Mouse (Mus musculus): ENCODE data around the gene Gm10024. TPM values are rescaled to one million over a fixed set of nuclear protein-coding genes. Genes with fewer than 3 reads are reported as not detected.

The Gm10024 gene
- not detected for polyA plus RNA-seq (2014; fragmentation: Illumina TruSeq; extraction: RNeasy Lipid Tissue Mini Kit (QIAGEN cat#74804); ENCODE audit: low read depth, low replicate concordance)

GRCm38 (mm10) chr10:77711157-77711556, at the start of gene Gm10024:
Gm10024 (plus strand) TSS chr10:77711457.

GRCm38 (mm10) chr10:77685895-77686664, 25.2 kb upstream of the Gm10024 start, which contains the start of gene Tspear:
Tspear (plus strand) TSS chr10:77686569.

GRCm38 (mm10) chr10:77690356-77690807, 20.9 kb upstream of the Gm10024 start, which contains the start of gene Gm19402:
Gm19402 (minus strand) TSS chr10:77690757.

GRCm38 (mm10) chr10:77697133-77697532, 14.1 kb upstream of the Gm10024 start, which contains the start of gene Gm9508:
Gm9508 (minus strand) TSS chr10:77697233.

GRCm38 (mm10) chr10:77706326-77706725, 4.9 kb upstream of the Gm10024 start, which contains the start of gene Gm10272:
Gm10272 (plus strand) TSS chr10:77706626.

GRCm38 (mm10) chr10:77715507-77715906, 4.2 kb downstream of the Gm10024 start, which contains the start of gene Gm10142:
Gm10142 (plus strand) TSS chr10:77715807.

GRCm38 (mm10) chr10:77720299-77720698, 9.0 kb downstream of the Gm10024 start, which contains the start of gene Krtap12-1:
Krtap12-1 (plus strand) TSS chr10:77720599.

GRCm38 (mm10) chr10:77726186-77726585, 14.9 kb downstream of the Gm10024 start, which contains the start of gene Gm10100:
Gm10100 (plus strand) TSS chr10:77726486.

GRCm38 (mm10) chr10:77741924-77742688, 30.8 kb downstream of the Gm10024 start, which contains the start of gene Gm18596:
Gm18596 (minus strand) TSS chr10:77742638.

GRCm38 (mm10) chr10:77751254-77751653, 40.0 kb downstream of the Gm10024 start, which contains the start of gene Gm9736:
Gm9736 (minus strand) TSS chr10:77751354.

GRCm38 (mm10) chr10:77759582-77759981, 48.3 kb downstream of the Gm10024 start, which contains the start of gene Gm3233:
Gm3233 (minus strand) TSS chr10:77759682.

Other genes starting within 250 kb of the Gm10024 start
- 0.78 TPM for gene Fam207a, start 195.7 kb upstream of the Gm10024 start, polyA plus RNA-seq (2014; fragmentation: Illumina TruSeq; extraction: RNeasy Lipid Tissue Mini Kit (QIAGEN cat#74804); ENCODE audit: low read depth, low replicate concordance)
- 0.36 TPM for gene Itgb2, start 181.2 kb upstream of the Gm10024 start, polyA plus RNA-seq (2014; fragmentation: Illumina TruSeq; extraction: RNeasy Lipid Tissue Mini Kit (QIAGEN cat#74804); ENCODE audit: low read depth, low replicate concordance)
- gene Pttg1ip, start 129.7 kb upstream of the Gm10024 start, polyA plus RNA-seq (2014; fragmentation: Illumina TruSeq; extraction: RNeasy Lipid Tissue Mini Kit (QIAGEN cat#74804); ENCODE audit: low read depth, low replicate concordance): 53.7 TPM
- 32.2 TPM for gene Sumo3, start 105.4 kb upstream of the Gm10024 start, polyA plus RNA-seq (2014; fragmentation: Illumina TruSeq; extraction: RNeasy Lipid Tissue Mini Kit (QIAGEN cat#74804); ENCODE audit: low read depth, low replicate concordance)
- 10.3 TPM for gene Gm49325, start 105.3 kb upstream of the Gm10024 start, polyA plus RNA-seq (2014; fragmentation: Illumina TruSeq; extraction: RNeasy Lipid Tissue Mini Kit (QIAGEN cat#74804); ENCODE audit: low read depth, low replicate concordance)
- gene Ube2g2, start 89.2 kb upstream of the Gm10024 start, polyA plus RNA-seq (2014; fragmentation: Illumina TruSeq; extraction: RNeasy Lipid Tissue Mini Kit (QIAGEN cat#74804); ENCODE audit: low read depth, low replicate concordance): 19.1 TPM
- gene Tspear, start 24.9 kb upstream of the Gm10024 start, polyA plus RNA-seq (2014; fragmentation: Illumina TruSeq; extraction: RNeasy Lipid Tissue Mini Kit (QIAGEN cat#74804); ENCODE audit: low read depth, low replicate concordance): not detected
- gene Gm19402, start 20.7 kb upstream of the Gm10024 start, polyA plus RNA-seq (2014; fragmentation: Illumina TruSeq; extraction: RNeasy Lipid Tissue Mini Kit (QIAGEN cat#74804); ENCODE audit: low read depth, low replicate concordance): not detected
- gene Gm9508, start 14.2 kb upstream of the Gm10024 start, polyA plus RNA-seq (2014; fragmentation: Illumina TruSeq; extraction: RNeasy Lipid Tissue Mini Kit (QIAGEN cat#74804); ENCODE audit: low read depth, low replicate concordance): not detected
- not detected for gene Gm10272, start 4.8 kb upstream of the Gm10024 start, polyA plus RNA-seq (2014; fragmentation: Illumina TruSeq; extraction: RNeasy Lipid Tissue Mini Kit (QIAGEN cat#74804); ENCODE audit: low read depth, low replicate concordance)
- gene Gm10142, start 4.3 kb downstream of the Gm10024 start, polyA plus RNA-seq (2014; fragmentation: Illumina TruSeq; extraction: RNeasy Lipid Tissue Mini Kit (QIAGEN cat#74804); ENCODE audit: low read depth, low replicate concordance): not detected
- gene Krtap12-1, start 9.1 kb downstream of the Gm10024 start, polyA plus RNA-seq (2014; fragmentation: Illumina TruSeq; extraction: RNeasy Lipid Tissue Mini Kit (QIAGEN cat#74804); ENCODE audit: low read depth, low replicate concordance): not detected
- gene Gm10100, start 15.0 kb downstream of the Gm10024 start, polyA plus RNA-seq (2014; fragmentation: Illumina TruSeq; extraction: RNeasy Lipid Tissue Mini Kit (QIAGEN cat#74804); ENCODE audit: low read depth, low replicate concordance): not detected
- gene Gm18596, start 31.2 kb downstream of the Gm10024 start, polyA plus RNA-seq (2014; fragmentation: Illumina TruSeq; extraction: RNeasy Lipid Tissue Mini Kit (QIAGEN cat#74804); ENCODE audit: low read depth, low replicate concordance): not detected
- not detected for gene Gm9736, start 39.9 kb downstream of the Gm10024 start, polyA plus RNA-seq (2014; fragmentation: Illumina TruSeq; extraction: RNeasy Lipid Tissue Mini Kit (QIAGEN cat#74804); ENCODE audit: low read depth, low replicate concordance)
- not detected for gene Gm3233, start 48.2 kb downstream of the Gm10024 start, polyA plus RNA-seq (2014; fragmentation: Illumina TruSeq; extraction: RNeasy Lipid Tissue Mini Kit (QIAGEN cat#74804); ENCODE audit: low read depth, low replicate concordance)
- gene Gm3238, start 59.9 kb downstream of the Gm10024 start, polyA plus RNA-seq (2014; fragmentation: Illumina TruSeq; extraction: RNeasy Lipid Tissue Mini Kit (QIAGEN cat#74804); ENCODE audit: low read depth, low replicate concordance): not detected
- not detected for gene Gm7138, start 65.5 kb downstream of the Gm10024 start, polyA plus RNA-seq (2014; fragmentation: Illumina TruSeq; extraction: RNeasy Lipid Tissue Mini Kit (QIAGEN cat#74804); ENCODE audit: low read depth, low replicate concordance)
- gene Gm3250, start 71.1 kb downstream of the Gm10024 start, polyA plus RNA-seq (2014; fragmentation: Illumina TruSeq; extraction: RNeasy Lipid Tissue Mini Kit (QIAGEN cat#74804); ENCODE audit: low read depth, low replicate concordance): not detected
- not detected for gene Gm7137, start 76.7 kb downstream of the Gm10024 start, polyA plus RNA-seq (2014; fragmentation: Illumina TruSeq; extraction: RNeasy Lipid Tissue Mini Kit (QIAGEN cat#74804); ENCODE audit: low read depth, low replicate concordance)
- not detected for gene Gm9639, start 83.6 kb downstream of the Gm10024 start, polyA plus RNA-seq (2014; fragmentation: Illumina TruSeq; extraction: RNeasy Lipid Tissue Mini Kit (QIAGEN cat#74804); ENCODE audit: low read depth, low replicate concordance)
- not detected for gene Gm19668, start 87.7 kb downstream of the Gm10024 start, polyA plus RNA-seq (2014; fragmentation: Illumina TruSeq; extraction: RNeasy Lipid Tissue Mini Kit (QIAGEN cat#74804); ENCODE audit: low read depth, low replicate concordance)
- gene Gm9507, start 100.4 kb downstream of the Gm10024 start, polyA plus RNA-seq (2014; fragmentation: Illumina TruSeq; extraction: RNeasy Lipid Tissue Mini Kit (QIAGEN cat#74804); ENCODE audit: low read depth, low replicate concordance): not detected
- not detected for gene Gm2696, start 103.2 kb downstream of the Gm10024 start, polyA plus RNA-seq (2014; fragmentation: Illumina TruSeq; extraction: RNeasy Lipid Tissue Mini Kit (QIAGEN cat#74804); ENCODE audit: low read depth, low replicate concordance)
- not detected for gene Krtap10-4, start 115.6 kb downstream of the Gm10024 start, polyA plus RNA-seq (2014; fragmentation: Illumina TruSeq; extraction: RNeasy Lipid Tissue Mini Kit (QIAGEN cat#74804); ENCODE audit: low read depth, low replicate concordance)
- gene Krtap10-10, start 124.5 kb downstream of the Gm10024 start, polyA plus RNA-seq (2014; fragmentation: Illumina TruSeq; extraction: RNeasy Lipid Tissue Mini Kit (QIAGEN cat#74804); ENCODE audit: low read depth, low replicate concordance): not detected
- gene Gm36176, start 135.3 kb downstream of the Gm10024 start, polyA plus RNA-seq (2014; fragmentation: Illumina TruSeq; extraction: RNeasy Lipid Tissue Mini Kit (QIAGEN cat#74804); ENCODE audit: low read depth, low replicate concordance): not detected
- gene Gm10318, start 141.4 kb downstream of the Gm10024 start, polyA plus RNA-seq (2014; fragmentation: Illumina TruSeq; extraction: RNeasy Lipid Tissue Mini Kit (QIAGEN cat#74804); ENCODE audit: low read depth, low replicate concordance): not detected
- gene Gm3285, start 150.5 kb downstream of the Gm10024 start, polyA plus RNA-seq (2014; fragmentation: Illumina TruSeq; extraction: RNeasy Lipid Tissue Mini Kit (QIAGEN cat#74804); ENCODE audit: low read depth, low replicate concordance): not detected
- gene Lrrc3, start 191.1 kb downstream of the Gm10024 start, polyA plus RNA-seq (2014; fragmentation: Illumina TruSeq; extraction: RNeasy Lipid Tissue Mini Kit (QIAGEN cat#74804); ENCODE audit: low read depth, low replicate concordance): 0.15 TPM

All from testis, adult 10 weeks (tissue).